Comparison of ENCODE assay signal across 23 mouse cellular contexts in genomic region chr1:136502936-136503335, GRCm38 (mm10). TPM values are rescaled to one million over a fixed set of nuclear protein-coding genes. Genes with fewer than 3 reads are reported as not detected.
A peak's percentile ranks its signal among the peaks of the same experiment; 100 is the strongest.
DNase-seq lines count a peak whose midpoint lies in the region; ATAC-seq and TF ChIP-seq lines count a peak whose summit lies in the region.
"Had no signal": no experiment of that assay in that cellular context is flagged by ENCODE, and none has a peak within 500 bp of the region (broad histone marks: within the 10 kb centered on the region; RNA-seq: fewer than 3 reads in every experiment).

No protein-coding gene starts in this region.

- no peaks in the 10 kb centered on the region; the same call in 1 of the 2 replicates for H3K9me3 ChIP-seq in liver, postnatal 0 days (ENCODE audit: low read length)
- H3K9me3 ChIP-seq in liver, embryonic 12.5 days (replicated peaks), result peaks cover 4% of the 10 kb centered on the region
- H3K9me3 ChIP-seq: forebrain, embryonic 13.5 days; hindbrain, embryonic 13.5 days had no signal

- no peak for TF ChIP-seq POLR2A in testis, adult 2 months (IDR thresholded peaks at IDR 0.05; ENCODE audit: control insufficient read depth, low read depth, low read length)
- no peak for TF ChIP-seq POLR2A in kidney, adult 2 months (IDR thresholded peaks at IDR 0.05; ENCODE audit: low read depth, low read length)

- 95% methylated on average over 8 of the region's 8 CpGs for WGBS in liver, postnatal 0 days (ENCODE audit: insufficient replicate concordance)
- 91% methylated on average over 8 of the region's 8 CpGs for WGBS in liver, embryonic 12.5 days (ENCODE audit: insufficient replicate concordance)
- WGBS in kidney, adult 2 months, result 98% methylated on average over 8 of the region's 8 CpGs

- peak; percentile 13; the same call in 1 of the 2 replicates for TF ChIP-seq CTCF in liver, postnatal 0 days (IDR thresholded peaks at IDR 0.05; ENCODE audit: low read depth)
- TF ChIP-seq CTCF in testis, adult 2 months (IDR thresholded peaks at IDR 0.05; ENCODE audit: control insufficient read depth, insufficient read depth, insufficient replicate concordance, low read depth, low read length), result peak; percentile 24; the same call in 1 of the 2 replicates
- TF ChIP-seq CTCF in kidney, adult 2 months (conservative IDR thresholded peaks at IDR 0.05; ENCODE audit: insufficient read depth, insufficient read length, low read depth, low read length), result no peak

- H3K4me3 ChIP-seq in liver, postnatal 0 days (ENCODE audit: low read depth, low read length), result no peak overlapping the region
- H3K4me3 ChIP-seq in liver, embryonic 12.5 days, result no peak overlapping the region
- no peak overlapping the region for H3K4me3 ChIP-seq in testis, adult 2 months (ENCODE audit: control insufficient read depth, low read depth, low read length)
- no peak overlapping the region for H3K4me3 ChIP-seq in kidney, adult 2 months (ENCODE audit: insufficient read depth, low read depth, low read length)
- H3K4me3 ChIP-seq: forebrain, embryonic 10.5 days; forebrain, embryonic 13.5 days; hindbrain, embryonic 13.5 days had no signal

- H3K9ac ChIP-seq in liver, postnatal 0 days (replicated peaks), result no peak overlapping the region
- no peak overlapping the region for H3K9ac ChIP-seq in liver, embryonic 12.5 days
- H3K9ac ChIP-seq: forebrain, embryonic 13.5 days; hindbrain, embryonic 13.5 days had no signal

- TF ChIP-seq EP300 in liver, postnatal 0 days (IDR thresholded peaks at IDR 0.05; ENCODE audit: low read depth), result no peak

- DNase-seq in liver, postnatal 0 days, result no peak
- DNase-seq in testis, postnatal 14 days (ENCODE audit: low spot score), result no peak
- peak; percentile 59 for DNase-seq in ES-CJ7 (ENCODE audit: low read depth, low spot score)
- DNase-seq in ZHBTc4 (ENCODE audit: low read depth, low spot score), result peak; percentile 75
- no peak for DNase-seq in retina, embryonic 14.5 days (ENCODE audit: low spot score)
- no peak for DNase-seq in kidney, adult 2 months
- DNase-seq: adrenal gland, adult 2 months; adrenal gland, postnatal 14 days; cerebellum, adult 11 months; cerebellum, adult 2 months; cerebellum, adult 9-11 months; cerebellum, postnatal 25 days; gastrocnemius, postnatal 10 days; gastrocnemius, postnatal 36 days had no signal

- H3K4me2 ChIP-seq in liver, postnatal 0 days (ENCODE audit: low read depth, low read length), result no peak overlapping the region
- H3K4me2 ChIP-seq in liver, embryonic 12.5 days, result no peak overlapping the region
- H3K4me2 ChIP-seq: forebrain, embryonic 13.5 days; heart, embryonic 11.5 days; hindbrain, embryonic 13.5 days had no signal

- no peaks in the 10 kb centered on the region for H3K4me1 ChIP-seq in liver, postnatal 0 days (ENCODE audit: insufficient read depth)
- H3K4me1 ChIP-seq in liver, embryonic 12.5 days, result no peaks in the 10 kb centered on the region
- no peaks in the 10 kb centered on the region for H3K4me1 ChIP-seq in testis, adult 2 months (ENCODE audit: control insufficient read depth, insufficient read depth, low read length)
- no peaks in the 10 kb centered on the region for H3K4me1 ChIP-seq in kidney, adult 2 months (ENCODE audit: control insufficient read depth, insufficient read depth, low read length)
- H3K4me1 ChIP-seq: forebrain, embryonic 10.5 days; forebrain, embryonic 13.5 days; hindbrain, embryonic 13.5 days had no signal

- H3K27me3 ChIP-seq in liver, postnatal 0 days (ENCODE audit: insufficient read depth, low read length), result no peaks in the 10 kb centered on the region
- H3K27me3 ChIP-seq in liver, embryonic 12.5 days (replicated peaks), result no peaks in the 10 kb centered on the region
- no peaks in the 10 kb centered on the region for H3K27me3 ChIP-seq in testis, adult 2 months (ENCODE audit: control insufficient read depth, insufficient read depth, low read length)
- H3K27me3 ChIP-seq in kidney, adult 2 months (replicated peaks; ENCODE audit: control insufficient read depth, insufficient read depth, low read length), result no peaks in the 10 kb centered on the region
- H3K27me3 ChIP-seq: forebrain, embryonic 13.5 days; hindbrain, embryonic 13.5 days had no signal

- H3K36me3 ChIP-seq in liver, postnatal 0 days (replicated peaks; ENCODE audit: insufficient read depth, low read length), result peaks cover 8% of the 10 kb centered on the region; the same call in 1 of the 2 replicates
- peaks cover 91% of the 10 kb centered on the region for H3K36me3 ChIP-seq in liver, embryonic 12.5 days
- H3K36me3 ChIP-seq in testis, adult 2 months (ENCODE audit: control insufficient read depth, insufficient read depth, low read length), result no peaks in the 10 kb centered on the region
- no peaks in the 10 kb centered on the region for H3K36me3 ChIP-seq in kidney, adult 2 months (ENCODE audit: control insufficient read depth, insufficient read depth, low read length)

- ATAC-seq in liver, postnatal 0 days, result no peak
- no peak for ATAC-seq in liver, embryonic 12.5 days
- ATAC-seq: CD4-positive, CD25-positive, alpha-beta regulatory T cell, adult 4 months; forebrain, embryonic 13.5 days; forebrain, embryonic 16.5 days; hindbrain, embryonic 16.5 days had no signal

- H3K27ac ChIP-seq in liver, postnatal 0 days (ENCODE audit: low read depth), result no peak overlapping the region
- H3K27ac ChIP-seq in liver, embryonic 12.5 days, result no peak overlapping the region
- H3K27ac ChIP-seq in testis, adult 2 months (ENCODE audit: control insufficient read depth, insufficient read depth, low read depth, low read length), result no peak overlapping the region
- H3K27ac ChIP-seq in kidney, adult 2 months (ENCODE audit: insufficient read depth, low read depth, low read length), result no peak overlapping the region
- H3K27ac ChIP-seq: forebrain, embryonic 10.5 days; forebrain, embryonic 13.5 days; hindbrain, embryonic 13.5 days had no signal

RNA-seq across cellular contexts. Expression of gene Kif14, which starts 36.8 kb away (rescaled TPM):
- polyA plus RNA-seq in liver, postnatal 0 days (2015; fragmentation: Nextera tagmentation; extraction: Ambion mirVana), result 1.9 and 2.3 TPM in 2 replicates
- 11.2 and 11.3 TPM in 2 replicates for polyA plus RNA-seq in liver, embryonic 12.5 days (2016; fragmentation: Nextera tagmentation; extraction: Ambion mirVana)
- polyA plus RNA-seq in testis, adult 2 months (2012; rRNA removed), result 2.0 and 2.2 TPM in 2 replicates
- polyA plus RNA-seq in kidney, adult 2 months (2012; rRNA removed), result 0.04 and 0.05 TPM in 2 replicates

Comparison
In these comparisons a context has a peak if more than half of its experiments do, and no peak if none do; other contexts are left out.
1. DNase-seq: peak in ES-CJ7 (single experiment) and ZHBTc4 (single experiment); none in liver, postnatal 0 days (single experiment), testis, postnatal 14 days (single experiment), retina, embryonic 14.5 days (single experiment) and kidney, adult 2 months (single experiment).